Mouse (Mus musculus) hindbrain, embryonic 15.5 days (tissue): ENCODE measurements around the gene Vasn. TPM values are rescaled to one million over a fixed set of nuclear protein-coding genes. Genes with fewer than 3 reads are reported as not detected.

Experiments
- ATAC-seq: fragments of 200-750 bp; cut with Nextera tagmentation; 2 replicates; pipeline ENCODE4 v1.8.0; 2017; ENCODE audit warnings: low read depth, moderate number of reproducible peaks, moderate TSS enrichment; ENCODE audit not compliant: low FRiP score
- H3K27ac ChIP-seq: fragments of 300-500 bp; sonication (generic); replicated peaks from 2 replicates; pipeline ENCODE4 v1.5.1; 2015; ENCODE audit warnings: mild to moderate bottlenecking, inconsistent platforms
- H3K27me3 ChIP-seq: fragments of 300-500 bp; sonication (generic); 2 replicates; pipeline ENCODE4 v1.6.1; 2015; ENCODE audit warnings: control low read depth, inconsistent platforms
- H3K36me3 ChIP-seq: fragments of 300-500 bp; sonication (generic); 2 replicates; pipeline ENCODE4 v1.6.1; 2015; ENCODE audit warnings: control low read depth, inconsistent platforms
- H3K4me1 ChIP-seq: fragments of 300-500 bp; sonication (generic); replicated peaks from 2 replicates; pipeline ENCODE4 v1.6.1; 2015; ENCODE audit warnings: control low read depth, inconsistent platforms
- H3K4me2 ChIP-seq: fragments of 300-500 bp; sonication (generic); 2 replicates; pipeline ENCODE4 v1.6.1; 2015; ENCODE audit warnings: moderate library complexity, mild to moderate bottlenecking, inconsistent platforms
- H3K4me3 ChIP-seq: fragments of 300-500 bp; sonication (generic); 2 replicates; pipeline ENCODE4 v1.5.1; 2015; ENCODE audit warnings: mild to moderate bottlenecking, inconsistent platforms
- H3K9ac ChIP-seq: fragments of 300-500 bp; sonication (generic); 2 replicates; pipeline ENCODE4 v1.6.1; 2015; ENCODE audit warnings: inconsistent platforms
- H3K9me3 ChIP-seq: fragments of 300-500 bp; sonication (generic); 2 replicates; pipeline ENCODE4 v1.6.1; 2016; ENCODE audit warnings: control low read depth, inconsistent platforms
- WGBS: fragments of 180-500 bp; shearing (Covaris S2); methylation state at CpG from one replicate; pipeline ENCODE4 v1.1.7; 2015; 5-methylcytosine and 5-hydroxymethylcytosine counted together
- polyA plus RNA-seq: library from polyadenylated mRNA; unstranded; fragments of >200 nt; fragmentation: Nextera tagmentation; extraction: Ambion mirVana; gene quantifications from 2 replicates; pipeline ENCODE4 v1.2.1, GENCODE M21; 2015

The Vasn gene
- polyA plus RNA-seq, 1 experiment from 2014 or later: 5.9 TPM

GRCm38 (mm10) chr16:4632050-4632449 lies 7.7 kb upstream of the Vasn start:
- no peak overlapping the region for H3K4me3 ChIP-seq
- H3K9ac ChIP-seq: no peak overlapping the region
- 46% methylated on average over 7 of the region's 7 CpGs for WGBS
- no peaks in the 10 kb centered on the region for H3K4me1 ChIP-seq
- H3K4me2 ChIP-seq: no peak overlapping the region
- H3K27me3 ChIP-seq: no peaks in the 10 kb centered on the region
- H3K9me3 ChIP-seq: no peaks in the 10 kb centered on the region
- no peak overlapping the region for H3K27ac ChIP-seq
- peaks cover 11% of the 10 kb centered on the region; the same call in 1 of the 2 replicates for H3K36me3 ChIP-seq
- ATAC-seq: no peak

GRCm38 (mm10) chr16:4633661-4634060 lies 6.1 kb upstream of the Vasn start:
- H3K36me3 ChIP-seq: 0 out of 2 replicates have a peak, but pooled peaks cover 3% of the 10 kb centered on the region
- H3K4me2 ChIP-seq: no peak overlapping the region
- no peaks in the 10 kb centered on the region for H3K27me3 ChIP-seq
- no peak for ATAC-seq
- H3K4me3 ChIP-seq: no peak overlapping the region
- no peak overlapping the region for H3K9ac ChIP-seq
- no peak overlapping the region for H3K27ac ChIP-seq
- no peaks in the 10 kb centered on the region for H3K4me1 ChIP-seq
- H3K9me3 ChIP-seq: no peaks in the 10 kb centered on the region
- WGBS: 92% methylated on average over 3 of the region's 3 CpGs

- WGBS: 90% methylated on average over 9 of the region's 9 CpGs
- Histone ChIP-seq H3K4me3 (no peak overlapping the region), H3K27ac (no peak overlapping the region), H3K9me3 (no peaks in the 10 kb centered on the region), H3K4me2 (no peak overlapping the region), H3K27me3 (no peaks in the 10 kb centered on the region), H3K4me1 (peaks cover 4% of the 10 kb centered on the region), H3K36me3 (0 out of 2 replicates have a peak, but pooled peaks cover 3% of the 10 kb centered on the region), H3K9ac (no peak overlapping the region)
- no peak for ATAC-seq
Observed at GRCm38 (mm10) chr16:4634681-4635080, 5.1 kb upstream of the Vasn start.

GRCm38 (mm10) chr16:4635760-4636159 lies 4.0 kb upstream of the Vasn start:
- no peak for ATAC-seq
- Histone ChIP-seq H3K4me1 (peaks cover 15% of the 10 kb centered on the region), H3K36me3 (0 out of 2 replicates have a peak, but pooled peaks cover 3% of the 10 kb centered on the region), H3K9ac (no peak overlapping the region), H3K27me3 (no peaks in the 10 kb centered on the region), H3K27ac (no peak overlapping the region), H3K9me3 (no peaks in the 10 kb centered on the region), H3K4me2 (no peak overlapping the region), H3K4me3 (no peak overlapping the region)
- 84% methylated on average over 4 of the region's 4 CpGs for WGBS

- Histone ChIP-seq H3K4me1 (peaks cover 44% of the 10 kb centered on the region), H3K9ac (no peak overlapping the region), H3K4me3 (no peak overlapping the region), H3K27me3 (no peaks in the 10 kb centered on the region), H3K9me3 (no peaks in the 10 kb centered on the region), H3K36me3 (no peaks in the 10 kb centered on the region), H3K27ac (no peak overlapping the region), H3K4me2 (no peak overlapping the region)
- WGBS: 92% methylated on average over 3 of the region's 3 CpGs
- no peak for ATAC-seq
Observed at GRCm38 (mm10) chr16:4638891-4639390, 800 bp upstream of the Vasn start.

- Histone ChIP-seq H3K9ac (peak overlapping the region; percentile 38), H3K36me3 (no peaks in the 10 kb centered on the region), H3K4me3 (peak overlapping the region; percentile 47), H3K4me1 (peaks cover 50% of the 10 kb centered on the region), H3K9me3 (no peaks in the 10 kb centered on the region), H3K27ac (peak overlapping the region; percentile 50; the same call in 1 of the 2 replicates), H3K4me2 (peak overlapping the region; percentile 78), H3K27me3 (no peaks in the 10 kb centered on the region)
- ATAC-seq: peak; percentile 14; the same call in 1 of the 2 replicates
- 12% methylated on average over 17 of the region's 17 CpGs for WGBS
Observed at GRCm38 (mm10) chr16:4640267-4641005, 695 bp downstream of the Vasn start.

- Histone ChIP-seq H3K27ac (0 out of 2 replicates have a peak overlapping the region, but pooled peaks have one; percentile 62), H3K4me2 (peak overlapping the region; percentile 78), H3K9me3 (no peaks in the 10 kb centered on the region), H3K27me3 (no peaks in the 10 kb centered on the region), H3K36me3 (no peaks in the 10 kb centered on the region), H3K4me3 (peak overlapping the region; percentile 47), H3K4me1 (peaks cover 55% of the 10 kb centered on the region), H3K9ac (no peak overlapping the region)
- 45% methylated on average over 3 of the region's 3 CpGs for WGBS
- ATAC-seq: no peak
Observed at GRCm38 (mm10) chr16:4641119-4641838, 1.5 kb downstream of the Vasn start.

- Histone ChIP-seq H3K4me1 (peaks cover 64% of the 10 kb centered on the region), H3K27me3 (no peaks in the 10 kb centered on the region), H3K9me3 (no peaks in the 10 kb centered on the region), H3K36me3 (no peaks in the 10 kb centered on the region), H3K4me2 (peak overlapping the region; percentile 29), H3K9ac (no peak overlapping the region), H3K27ac (peak overlapping the region; percentile 62), H3K4me3 (no peak overlapping the region)
- 41% methylated on average over 13 of the region's 13 CpGs for WGBS
- ATAC-seq: no peak
Observed at GRCm38 (mm10) chr16:4642190-4642589, 2.4 kb downstream of the Vasn start.

- 84% methylated on average over 6 of the region's 6 CpGs for WGBS
- no peak for ATAC-seq
- H3K27ac ChIP-seq: peak overlapping the region; percentile 62
- H3K9me3 ChIP-seq: no peaks in the 10 kb centered on the region
- H3K4me2 ChIP-seq: peak overlapping the region; percentile 29; the same call in 1 of the 2 replicates
- H3K4me3 ChIP-seq: no peak overlapping the region
- peaks cover 72% of the 10 kb centered on the region for H3K4me1 ChIP-seq
- no peaks in the 10 kb centered on the region for H3K36me3 ChIP-seq
- no peak overlapping the region for H3K9ac ChIP-seq
- no peaks in the 10 kb centered on the region for H3K27me3 ChIP-seq
Observed at GRCm38 (mm10) chr16:4642937-4643336, 3.2 kb downstream of the Vasn start.

GRCm38 (mm10) chr16:4643670-4644419 lies 4.1 kb downstream of the Vasn start:
- Histone ChIP-seq H3K4me3 (no peak overlapping the region), H3K9ac (no peak overlapping the region), H3K9me3 (no peaks in the 10 kb centered on the region), H3K4me1 (peaks cover 77% of the 10 kb centered on the region), H3K27me3 (no peaks in the 10 kb centered on the region), H3K27ac (no peak overlapping the region; the same call in 1 of the 2 replicates), H3K4me2 (no peak overlapping the region), H3K36me3 (no peaks in the 10 kb centered on the region; the same call in 1 of the 2 replicates)
- 57% methylated on average over 11 of the region's 11 CpGs for WGBS
- peak; percentile 58 for ATAC-seq

GRCm38 (mm10) chr16:4645867-4646266 lies 6.1 kb downstream of the Vasn start:
- no peaks in the 10 kb centered on the region for H3K9me3 ChIP-seq
- 88% methylated on average over 4 of the region's 4 CpGs for WGBS
- no peaks in the 10 kb centered on the region for H3K27me3 ChIP-seq
- no peak for ATAC-seq
- H3K4me1 ChIP-seq: peaks cover 62% of the 10 kb centered on the region
- no peak overlapping the region for H3K27ac ChIP-seq
- H3K36me3 ChIP-seq: no peaks in the 10 kb centered on the region; the same call in 1 of the 2 replicates
- no peak overlapping the region for H3K4me3 ChIP-seq
- no peak overlapping the region for H3K4me2 ChIP-seq
- H3K9ac ChIP-seq: no peak overlapping the region
